Mouse (Mus musculus): Measurements from ENCODE around the gene Dnhd1. TPM values are rescaled to one million over a fixed set of nuclear protein-coding genes. Genes with fewer than 3 reads are reported as not detected.

Gene Dnhd1
- polyA plus RNA-seq, 1 experiment from 2014 or later, result 1.0 TPM

Other genes starting within 250 kb of the Dnhd1 start
- gene Cnga4, start 246.3 kb upstream of the Dnhd1 start, polyA plus RNA-seq (2015; fragmentation: Nextera tagmentation; extraction: Ambion mirVana), result not detected in 2 replicates
- gene Cckbr, start 225.1 kb upstream of the Dnhd1 start, polyA plus RNA-seq (2015; fragmentation: Nextera tagmentation; extraction: Ambion mirVana), result 0.21 and 0.57 TPM in 2 replicates
- gene Cavin3, start 168.5 kb upstream of the Dnhd1 start, polyA plus RNA-seq (2015; fragmentation: Nextera tagmentation; extraction: Ambion mirVana), result 18.2 and 19.7 TPM in 2 replicates
- gene Smpd1, start 96.5 kb upstream of the Dnhd1 start, polyA plus RNA-seq (2015; fragmentation: Nextera tagmentation; extraction: Ambion mirVana), result 48.5 and 53.9 TPM in 2 replicates
- gene Apbb1, start 69.2 kb upstream of the Dnhd1 start, polyA plus RNA-seq (2015; fragmentation: Nextera tagmentation; extraction: Ambion mirVana), result 186 and 199 TPM in 2 replicates
- 0.26 TPM in 1 of 2 replicates, not detected in the other for gene Hpx, start 50.7 kb upstream of the Dnhd1 start, polyA plus RNA-seq (2015; fragmentation: Nextera tagmentation; extraction: Ambion mirVana)
- gene Trim3, start 17.3 kb upstream of the Dnhd1 start, polyA plus RNA-seq (2015; fragmentation: Nextera tagmentation; extraction: Ambion mirVana), result 45.0 and 51.6 TPM in 2 replicates
- gene Timm10b, start 10.8 kb upstream of the Dnhd1 start, polyA plus RNA-seq (2015; fragmentation: Nextera tagmentation; extraction: Ambion mirVana), result 154 and 163 TPM in 2 replicates
- gene Arfip2, start 10.4 kb upstream of the Dnhd1 start, polyA plus RNA-seq (2015; fragmentation: Nextera tagmentation; extraction: Ambion mirVana), result 76.1 and 76.4 TPM in 2 replicates
- 7.7 and 17.8 TPM in 2 replicates for gene Gm45799, start 10.3 kb upstream of the Dnhd1 start, polyA plus RNA-seq (2015; fragmentation: Nextera tagmentation; extraction: Ambion mirVana)
- 179 and 185 TPM in 2 replicates for gene Ilk, start 85.8 kb downstream of the Dnhd1 start, polyA plus RNA-seq (2015; fragmentation: Nextera tagmentation; extraction: Ambion mirVana)
- gene Rrp8, start 86.6 kb downstream of the Dnhd1 start, polyA plus RNA-seq (2015; fragmentation: Nextera tagmentation; extraction: Ambion mirVana), result 31.2 and 35.4 TPM in 2 replicates
- 137 and 141 TPM in 2 replicates for gene Taf10, start 93.5 kb downstream of the Dnhd1 start, polyA plus RNA-seq (2015; fragmentation: Nextera tagmentation; extraction: Ambion mirVana)
- gene Tpp1, start 101.4 kb downstream of the Dnhd1 start, polyA plus RNA-seq (2015; fragmentation: Nextera tagmentation; extraction: Ambion mirVana), result 29.5 and 36.8 TPM in 2 replicates
- 16.5 and 18.8 TPM in 2 replicates for gene Dchs1, start 136.8 kb downstream of the Dnhd1 start, polyA plus RNA-seq (2015; fragmentation: Nextera tagmentation; extraction: Ambion mirVana)
- gene Mrpl17, start 160.3 kb downstream of the Dnhd1 start, polyA plus RNA-seq (2015; fragmentation: Nextera tagmentation; extraction: Ambion mirVana), result 244 and 255 TPM in 2 replicates